Mouse (Mus musculus) left cerebral cortex, postnatal 14 days (tissue): Measurements from ENCODE around the gene Mboat2. TPM values are rescaled to one million over a fixed set of nuclear protein-coding genes. Genes with fewer than 3 reads are reported as not detected.

Experiments
- DNase-seq, 2 experiments: peaks; one replicate each; pipeline ENCODE4 v3.0.0; 2021 to 2022; ENCODE audit warnings: low spot score in 2 of 2, mixed read lengths in 1 of 2
- intact Hi-C: fragments of 180-260 bp; cut with DNase I; formaldehyde crosslinking; loops from one replicate; pipeline ENCODE4 v1.15.1; 2025
- total RNA-seq, 2 experiments: library from RNA; stranded (reverse); gene quantifications; 2 replicates each; pipeline ENCODE4 v1.2.3; 2021

The Mboat2 gene
- total RNA-seq, 2 experiments from 2014 or later = 60.7 to 68.0 TPM

- DNase-seq = no peak
- intact Hi-C loops = no loop called here
Observed at GRCm38 (mm10) chr12:24848107-24848506, 17.4 kb downstream of the Mboat2 start.

GRCm38 (mm10) chr12:24857354-24857753, 26.7 kb downstream of the Mboat2 start:
- intact Hi-C loops = no loop called here
- no peak for DNase-seq

GRCm38 (mm10) chr12:24859357-24859756, 28.7 kb downstream of the Mboat2 start:
- intact Hi-C loops = no loop called here
- DNase-seq = no peak

GRCm38 (mm10) chr12:24860436-24860835, 29.8 kb downstream of the Mboat2 start:
- intact Hi-C loops = no loop called here
- DNase-seq = no peak

- DNase-seq = no peak
- intact Hi-C loops = no loop called here
Observed at GRCm38 (mm10) chr12:24863762-24864161, 33.1 kb downstream of the Mboat2 start.

- intact Hi-C loops = no loop called here
- DNase-seq = no peak
Observed at GRCm38 (mm10) chr12:24866645-24867044, 36.0 kb downstream of the Mboat2 start.

- intact Hi-C loops = no loop called here
- no peak for DNase-seq
Observed at GRCm38 (mm10) chr12:24868694-24869093, 38.0 kb downstream of the Mboat2 start.

GRCm38 (mm10) chr12:24869231-24869630, 38.6 kb downstream of the Mboat2 start:
- intact Hi-C loops = no loop called here
- DNase-seq = no peak

- intact Hi-C loops = no loop called here
- DNase-seq = peak in 1 of 2 experiments; percentile 37
Observed at GRCm38 (mm10) chr12:24870901-24871300, 40.2 kb downstream of the Mboat2 start.

GRCm38 (mm10) chr12:24872264-24872663, 41.6 kb downstream of the Mboat2 start:
- peak; percentile 44 to 56 for DNase-seq
- intact Hi-C loops = no loop called here

- DNase-seq = no peak
- intact Hi-C loops = no loop called here
Observed at GRCm38 (mm10) chr12:24872689-24873088, 42.0 kb downstream of the Mboat2 start.

GRCm38 (mm10) chr12:24875908-24876307, 45.2 kb downstream of the Mboat2 start:
- DNase-seq = no peak
- intact Hi-C loops = no loop called here

- DNase-seq = no peak
- intact Hi-C loops = no loop called here
Observed at GRCm38 (mm10) chr12:24877231-24877630, 46.6 kb downstream of the Mboat2 start.

GRCm38 (mm10) chr12:24878090-24878489, 47.4 kb downstream of the Mboat2 start:
- intact Hi-C loops = no loop called here
- no peak for DNase-seq

GRCm38 (mm10) chr12:24878735-24879362, 48.2 kb downstream of the Mboat2 start:
- DNase-seq = no peak
- intact Hi-C loops = no loop called here

- intact Hi-C loops = no loop called here
- no peak for DNase-seq
Observed at GRCm38 (mm10) chr12:24879613-24880029, 48.9 kb downstream of the Mboat2 start.

- intact Hi-C loops = no loop called here
- DNase-seq = no peak
Observed at GRCm38 (mm10) chr12:24883279-24883678, 52.6 kb downstream of the Mboat2 start.

- DNase-seq = no peak
- intact Hi-C loops = no loop called here
Observed at GRCm38 (mm10) chr12:24886800-24887199, 56.1 kb downstream of the Mboat2 start.

- intact Hi-C loops = no loop called here
- DNase-seq = no peak
Observed at GRCm38 (mm10) chr12:24889371-24890051, 58.8 kb downstream of the Mboat2 start.

- no peak for DNase-seq
- intact Hi-C loops = no loop called here
Observed at GRCm38 (mm10) chr12:24890158-24890557, 59.5 kb downstream of the Mboat2 start.
